Mouse (Mus musculus): ENCODE measurements around the gene Spata1.

Gene Spata1

GRCm38 (mm10) chr3:146419992-146420537, 79.5 kb downstream of the Spata1 start:
- no peak for DNase-seq (ENCODE audit: low spot score in 2 of 2)

DNA sequence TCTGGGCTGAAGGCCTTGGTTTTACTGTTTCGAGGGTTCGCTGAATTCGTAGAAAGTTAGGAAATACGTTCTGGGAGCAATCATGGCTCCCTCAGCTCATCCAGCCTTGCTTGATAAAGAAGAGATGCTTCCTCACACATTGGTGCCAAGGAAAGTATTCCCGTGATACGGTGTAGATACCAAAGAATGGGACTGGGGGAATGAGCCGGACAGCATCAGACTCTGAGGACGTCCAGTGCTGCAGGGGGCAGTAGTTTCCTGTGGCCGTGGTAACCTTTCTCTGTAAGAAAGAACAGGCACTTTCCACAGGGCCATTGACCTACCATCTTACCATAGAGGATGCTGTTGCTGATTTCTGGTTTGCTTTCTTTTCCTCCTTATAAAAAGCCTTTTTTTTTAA, 80.0 kb downstream of the Spata1 start:
- no peak for DNase-seq (ENCODE audit: low spot score in 2 of 2)

DNA sequence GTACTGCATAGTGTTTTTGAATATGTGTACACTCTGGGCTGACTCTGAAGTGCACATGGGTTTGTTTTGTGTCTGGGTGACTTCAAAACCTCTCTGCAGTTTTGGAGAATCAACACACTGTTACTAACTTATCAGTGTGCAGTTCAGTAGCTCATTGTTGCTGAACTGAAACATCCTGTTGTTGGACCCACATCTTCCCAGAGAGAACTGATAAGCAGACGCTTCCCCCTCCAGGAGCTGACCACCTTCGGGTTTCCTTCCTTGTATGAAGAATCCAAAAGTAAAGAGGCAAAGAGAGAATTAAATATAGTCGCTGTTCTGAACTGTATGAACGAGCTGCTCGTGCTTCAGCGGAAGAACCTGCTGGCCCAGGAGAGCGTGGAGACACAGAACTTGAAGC, 80.7 kb downstream of the Spata1 start:
- no peak for DNase-seq (ENCODE audit: low spot score in 2 of 2)

GRCm38 (mm10) chr3:146417873-146418272, 81.7 kb downstream of the Spata1 start:
- no peak for DNase-seq (ENCODE audit: low spot score in 2 of 2)

- no peak for DNase-seq (ENCODE audit: low spot score in 2 of 2)
Measured at GRCm38 (mm10) chr3:146414555-146414954, 85.0 kb downstream of the Spata1 start.

- DNase-seq (ENCODE audit: low spot score in 2 of 2): peak in 1 of 2 experiments; percentile 13
Measured at GRCm38 (mm10) chr3:146413992-146414391, 85.6 kb downstream of the Spata1 start.

DNA sequence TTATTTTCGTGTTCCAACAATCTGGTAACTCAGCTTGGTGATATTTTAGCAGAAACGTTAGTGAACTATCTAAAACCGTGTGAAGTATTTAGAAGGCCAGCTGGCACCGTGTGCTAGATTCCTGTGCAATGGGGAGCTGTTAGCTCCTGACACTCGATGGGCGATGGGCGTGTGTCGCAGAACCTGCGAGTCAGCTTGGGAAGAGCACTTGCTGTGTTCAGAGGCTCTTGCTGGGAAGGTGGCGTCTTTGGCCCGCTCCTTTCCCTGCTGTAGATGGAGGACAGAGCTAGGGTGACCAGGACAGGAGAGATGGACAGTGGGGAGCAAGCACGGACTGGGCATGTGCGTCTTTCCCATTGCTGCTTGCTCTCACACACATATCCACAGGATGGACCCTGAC, 86.5 kb downstream of the Spata1 start:
- DNase-seq (ENCODE audit: low spot score in 2 of 2): no peak

DNA sequence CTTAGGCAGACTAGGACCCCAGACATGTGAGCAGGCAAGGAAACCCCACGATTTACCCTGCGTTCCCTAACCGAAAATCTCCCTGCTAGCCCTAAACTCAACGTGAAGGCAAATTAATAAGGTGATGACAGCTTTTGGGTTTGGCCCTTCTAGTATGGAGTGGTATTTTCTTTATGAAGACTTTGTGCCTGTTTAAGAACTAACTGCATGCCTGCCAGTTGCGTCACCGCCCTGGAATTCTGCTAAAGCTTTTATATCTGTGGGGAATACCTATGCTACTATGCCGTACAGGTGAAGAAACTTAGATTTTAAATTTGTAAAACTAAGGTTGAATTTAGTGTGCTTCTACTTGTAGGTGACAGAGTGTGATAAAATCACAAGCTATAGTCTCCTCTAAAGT, 87.1 kb downstream of the Spata1 start:
- no peak for DNase-seq (ENCODE audit: low spot score in 2 of 2)

DNA sequence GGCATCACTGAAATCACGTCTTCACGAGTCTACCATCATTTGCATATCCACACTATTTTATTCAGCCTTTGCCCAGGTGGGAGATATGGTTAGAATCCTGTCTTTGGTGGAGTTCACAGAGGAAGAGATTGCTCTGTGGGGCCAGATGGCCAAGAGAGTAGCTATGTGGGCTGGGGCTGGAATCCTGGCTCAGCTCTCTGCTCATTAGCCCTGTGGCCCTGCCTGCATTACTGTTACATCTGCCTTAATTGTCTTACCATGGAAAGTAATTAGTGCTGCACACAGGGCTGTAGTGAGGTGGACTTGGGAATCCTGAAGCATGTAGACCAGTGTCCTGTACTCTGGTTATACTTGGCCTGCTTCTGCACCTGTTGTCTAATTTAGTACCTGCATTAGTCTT, 87.5 kb downstream of the Spata1 start:
- no peak for DNase-seq (ENCODE audit: low spot score in 2 of 2)

- no peak for DNase-seq (ENCODE audit: low spot score in 2 of 2)
Measured at GRCm38 (mm10) chr3:146410114-146410513, 89.4 kb downstream of the Spata1 start.
